Mouse (Mus musculus): ENCODE data around the gene Slc4a8.

Slc4a8 gene

GRCm38 (mm10) chr15:100761419-100762185 lies at the start of gene Slc4a8:
Gene Slc4a8 (plus strand): TSS chr15:100761747.
- DNase-seq (ENCODE audit: low spot score in 2 of 2) = peak; percentile 90 to 93

DNA sequence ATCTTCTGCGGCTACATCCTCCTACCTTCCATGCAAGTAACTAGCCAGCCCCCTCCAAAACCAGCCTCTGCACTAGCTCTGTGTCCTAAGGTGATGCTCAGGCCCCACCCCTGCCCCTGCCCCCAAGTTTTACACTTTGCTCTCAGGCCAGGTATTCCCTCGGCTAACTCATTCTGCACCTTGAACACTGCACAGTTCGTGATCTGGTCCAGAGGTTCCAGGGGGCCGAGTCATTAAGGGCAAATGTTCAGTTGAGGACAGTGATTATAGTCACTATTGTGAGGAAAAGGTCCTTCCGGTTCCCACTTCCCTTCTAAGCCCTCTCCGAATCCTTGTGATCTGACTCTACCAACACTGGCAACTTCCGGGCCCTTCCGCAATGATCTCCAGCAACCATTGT lies 47.1 kb upstream of the Slc4a8 start:
- no peak for DNase-seq (ENCODE audit: low spot score in 2 of 2)

DNA sequence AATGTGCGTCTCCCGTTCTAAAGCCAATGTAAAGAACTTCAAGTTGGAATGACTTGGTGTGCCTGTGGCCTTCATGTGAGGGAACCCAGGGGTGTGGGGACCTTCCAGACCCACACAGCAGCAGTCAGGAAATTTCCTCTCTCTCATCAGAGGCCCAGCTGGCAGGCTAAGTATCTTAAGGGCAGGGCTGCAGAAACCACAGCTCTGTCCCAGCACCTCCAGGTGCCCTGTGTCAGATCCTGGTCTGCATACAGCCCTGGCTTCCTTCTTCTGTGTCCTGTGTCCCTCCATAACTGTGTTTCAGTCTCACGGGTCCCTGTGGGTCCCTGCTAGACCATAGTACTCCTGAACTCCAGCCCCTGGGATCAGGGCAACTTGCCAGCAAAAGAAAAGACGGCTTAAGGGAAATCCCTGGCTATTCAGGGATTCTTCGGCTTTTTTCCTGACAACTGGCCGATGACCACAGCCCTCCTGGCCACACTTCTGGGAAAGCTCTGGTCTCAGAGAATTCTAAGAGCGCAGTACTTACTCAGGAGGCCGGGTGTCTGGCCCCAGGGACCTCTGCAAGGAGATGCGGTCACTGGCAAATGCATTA lies 46.1 kb upstream of the Slc4a8 start:
- DNase-seq (ENCODE audit: low spot score in 2 of 2) = no peak

DNA sequence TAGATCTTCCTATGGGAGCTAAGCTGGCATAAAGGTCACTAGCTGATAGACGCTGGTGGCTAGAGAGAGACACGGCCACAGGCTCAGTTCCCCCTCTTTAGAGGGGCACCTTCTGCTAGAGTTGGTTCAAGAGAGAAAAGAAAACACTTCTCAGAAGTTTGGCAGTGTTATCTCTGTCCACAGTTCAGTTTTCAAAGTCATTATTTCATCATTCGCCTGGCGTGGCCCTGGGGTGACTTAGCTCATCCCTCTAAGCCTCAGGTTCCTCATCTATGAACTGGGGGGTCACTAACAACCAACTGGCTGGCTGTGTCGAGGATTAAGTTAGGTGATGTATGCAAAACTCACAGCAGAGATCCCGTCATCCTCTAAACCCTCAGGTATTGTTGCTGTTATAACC lies 43.6 kb upstream of the Slc4a8 start:
- no peak for DNase-seq (ENCODE audit: low spot score in 2 of 2)

DNA sequence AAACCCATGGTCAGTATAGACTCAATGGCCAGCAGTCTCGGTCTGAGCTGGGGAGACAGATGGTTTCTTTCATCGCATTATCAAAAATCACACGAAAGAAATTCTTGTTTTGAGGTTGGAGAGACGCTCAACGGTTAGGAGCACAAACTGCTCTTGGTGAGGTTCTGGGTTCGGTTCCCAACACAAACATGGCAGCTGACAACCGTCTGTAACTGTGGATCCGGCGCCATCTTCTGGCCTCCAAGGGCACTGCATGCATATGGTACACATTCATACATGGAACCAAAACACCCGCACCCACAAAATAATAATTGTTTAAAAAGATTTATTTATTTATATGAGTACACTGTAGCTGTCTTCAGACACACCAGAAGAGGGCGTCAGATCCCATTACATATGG lies 43.0 kb upstream of the Slc4a8 start:
- DNase-seq (ENCODE audit: low spot score in 2 of 2) = no peak

DNA sequence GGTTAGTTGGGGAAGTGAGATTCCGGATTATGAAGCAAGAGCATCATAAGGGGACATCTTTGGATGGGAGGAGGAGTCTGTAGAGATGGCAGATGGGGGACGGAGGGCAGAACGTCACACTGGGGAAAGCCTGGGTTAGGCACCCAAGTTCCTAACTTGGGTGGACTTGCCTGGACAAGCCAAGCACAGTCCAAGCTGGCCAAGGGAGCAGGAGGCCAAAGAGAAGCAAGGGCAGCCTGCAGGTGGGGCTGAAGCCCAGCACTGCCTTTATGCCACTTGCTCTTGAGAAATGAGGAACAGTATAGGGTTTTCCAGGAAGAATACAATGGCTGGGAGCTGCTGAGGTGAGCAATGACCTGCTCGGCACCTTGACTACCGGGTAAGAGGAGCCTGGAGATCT lies 42.3 kb upstream of the Slc4a8 start:
- DNase-seq (ENCODE audit: low spot score in 2 of 2) = no peak

GRCm38 (mm10) chr15:100720066-100720465 lies 41.5 kb upstream of the Slc4a8 start:
- no peak for DNase-seq (ENCODE audit: low spot score in 2 of 2)

- no peak for DNase-seq (ENCODE audit: low spot score in 2 of 2)
Measured at GRCm38 (mm10) chr15:100721445-100721844, 40.1 kb upstream of the Slc4a8 start.

GRCm38 (mm10) chr15:100722026-100722425 lies 39.5 kb upstream of the Slc4a8 start:
- DNase-seq (ENCODE audit: low spot score in 2 of 2) = no peak

GRCm38 (mm10) chr15:100722564-100722963 lies 39.0 kb upstream of the Slc4a8 start:
- DNase-seq (ENCODE audit: low spot score in 2 of 2) = no peak

DNA sequence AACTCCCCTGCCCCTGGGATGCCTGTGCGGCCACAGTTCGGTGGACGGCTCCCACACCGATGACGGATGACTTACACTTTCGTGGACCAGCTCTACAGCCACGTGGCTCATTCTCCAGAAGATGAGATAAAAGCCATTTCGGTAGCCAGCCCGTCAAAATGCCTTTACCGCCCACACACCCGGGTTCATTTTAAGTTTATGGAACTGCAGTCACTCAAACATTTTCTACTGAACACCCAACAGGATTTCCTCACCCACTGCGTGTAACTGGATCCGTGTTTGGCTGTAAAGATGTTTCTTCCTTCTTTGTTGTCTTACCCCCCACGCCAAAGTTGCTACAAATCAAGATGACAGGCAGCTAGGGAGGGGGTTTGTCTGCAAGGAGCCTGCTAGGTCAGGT lies 38.0 kb upstream of the Slc4a8 start:
- no peak for DNase-seq (ENCODE audit: low spot score in 2 of 2)

GRCm38 (mm10) chr15:100726721-100727120 lies 34.8 kb upstream of the Slc4a8 start:
- no peak for DNase-seq (ENCODE audit: low spot score in 2 of 2)

GRCm38 (mm10) chr15:100727834-100728233 lies 33.7 kb upstream of the Slc4a8 start:
- DNase-seq (ENCODE audit: low spot score in 2 of 2) = no peak

GRCm38 (mm10) chr15:100728586-100728985 lies 33.0 kb upstream of the Slc4a8 start:
- DNase-seq (ENCODE audit: low spot score in 2 of 2) = no peak

DNA sequence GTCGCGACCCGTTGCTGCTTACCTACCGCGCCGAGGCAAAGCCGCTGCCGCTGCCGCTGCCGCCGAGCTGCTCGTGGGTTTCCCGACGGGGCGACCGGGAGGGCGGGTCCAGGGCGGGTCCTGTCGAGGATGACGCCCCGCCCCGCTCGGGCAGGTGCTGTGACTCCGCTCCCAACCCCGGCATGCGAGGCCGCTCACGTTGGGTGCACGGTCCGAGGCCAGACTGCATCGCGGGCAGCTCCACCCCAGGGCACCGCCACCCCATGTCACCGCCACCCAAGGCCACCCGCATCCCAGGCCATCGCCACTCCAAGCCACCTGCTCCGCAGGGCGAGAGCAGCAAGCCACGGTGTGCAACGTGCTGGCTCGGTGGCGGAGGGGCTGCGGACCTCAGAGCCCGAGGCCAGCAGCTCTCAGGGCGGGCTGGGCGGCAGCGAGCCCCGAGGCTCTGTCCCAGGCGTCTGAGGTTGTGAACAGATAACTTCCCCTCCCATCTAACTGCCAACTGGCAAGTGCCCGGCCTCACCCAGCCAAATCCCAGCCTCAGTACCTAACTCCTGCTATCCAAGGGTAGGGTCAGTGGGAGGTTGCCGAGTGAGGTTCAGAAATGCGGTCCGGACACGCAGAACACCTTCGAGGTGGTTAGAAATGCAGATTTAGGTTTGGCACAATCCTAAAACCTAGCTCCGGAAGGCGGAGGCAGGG lies 32.1 kb upstream of the Slc4a8 start, which contains the start of gene Galnt6:
Gene Galnt6 (minus strand): TSS at position 96 of the 705 bp plus-strand sequence.
- no peak for DNase-seq (ENCODE audit: low spot score in 2 of 2)

DNA sequence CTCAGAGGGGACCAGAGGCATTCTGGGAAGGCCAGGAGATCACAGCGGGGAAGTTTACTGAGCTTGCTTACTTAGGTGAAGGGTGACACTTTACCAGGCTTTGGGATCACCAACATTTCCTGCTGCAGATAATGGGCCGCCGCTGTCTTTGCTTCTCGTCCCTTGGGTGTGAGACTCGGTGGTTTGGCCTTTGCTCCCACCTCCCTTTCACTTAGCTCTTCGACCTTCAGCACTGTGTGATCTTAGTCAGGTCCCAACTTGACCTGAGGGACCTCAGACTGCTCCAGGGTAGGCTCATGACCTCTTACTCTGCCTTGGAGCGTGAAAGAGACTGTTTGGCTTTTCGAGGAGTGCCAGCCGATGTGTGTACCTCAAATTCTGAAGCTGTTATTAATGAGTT lies 30.5 kb upstream of the Slc4a8 start:
- no peak for DNase-seq (ENCODE audit: low spot score in 2 of 2)

GRCm38 (mm10) chr15:100732580-100732979 lies 29.0 kb upstream of the Slc4a8 start:
- no peak for DNase-seq (ENCODE audit: low spot score in 2 of 2)

GRCm38 (mm10) chr15:100735095-100735952 lies 26.2 kb upstream of the Slc4a8 start:
- no peak for DNase-seq (ENCODE audit: low spot score in 2 of 2)

DNA sequence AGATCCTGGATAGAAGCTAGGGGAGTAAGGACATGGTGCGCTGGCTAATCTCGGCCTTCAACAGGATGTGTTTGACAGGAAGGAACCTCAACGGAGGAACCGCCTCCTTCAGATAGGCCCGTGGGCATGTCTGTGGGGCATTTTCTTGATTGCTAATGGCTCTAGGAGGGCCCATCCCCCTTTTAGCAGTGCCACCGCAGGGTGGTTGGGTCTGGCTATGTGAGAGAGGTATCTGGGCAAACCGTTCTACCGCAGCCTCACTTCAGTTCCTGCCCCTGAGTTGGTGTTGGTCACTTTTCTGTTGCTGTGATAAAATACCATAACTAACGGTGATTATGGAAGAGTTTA lies 25.6 kb upstream of the Slc4a8 start:
- DNase-seq (ENCODE audit: low spot score in 2 of 2) = no peak

DNA sequence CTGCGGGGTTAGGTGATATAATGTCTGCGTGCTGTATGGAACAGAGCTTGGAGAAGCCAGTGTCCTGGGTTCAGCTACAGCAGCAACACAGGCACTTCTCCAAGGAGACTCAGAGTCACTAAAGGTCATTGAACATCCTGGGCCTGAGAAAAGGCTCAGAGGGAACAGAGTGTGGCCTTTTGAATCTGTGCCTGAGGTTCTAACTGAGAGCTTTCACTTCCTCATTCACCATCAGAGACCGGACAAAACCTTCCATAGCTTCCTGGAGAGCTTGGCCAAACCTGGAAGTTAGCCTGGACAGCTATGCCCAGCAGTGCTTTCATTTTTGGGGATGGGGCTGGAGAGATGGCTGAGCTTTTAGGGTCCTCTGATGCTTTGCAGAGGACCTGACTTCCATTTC lies 23.9 kb upstream of the Slc4a8 start:
- no peak for DNase-seq (ENCODE audit: low spot score in 2 of 2)

- no peak for DNase-seq (ENCODE audit: low spot score in 2 of 2)
Measured at GRCm38 (mm10) chr15:100738351-100738781, 23.2 kb upstream of the Slc4a8 start.

GRCm38 (mm10) chr15:100739442-100739841 lies 22.1 kb upstream of the Slc4a8 start:
- DNase-seq (ENCODE audit: low spot score in 2 of 2) = no peak
